Mouse (Mus musculus) spleen, adult 2 months (tissue): Measurements from ENCODE around the gene Slc16a1.

Experiments
- CTCF ChIP-seq: fragments of 200-500 bp; IDR thresholded peaks from 2 replicates; pipeline ENCODE4 v1.5.1; 2011; ENCODE audit warnings: mild to moderate bottlenecking, inconsistent platforms; ENCODE audit not compliant: insufficient read depth, insufficient read length, insufficient replicate concordance; ENCODE audit errors: extremely low read depth
- POLR2A ChIP-seq: fragments of 200-500 bp; IDR thresholded peaks from 2 replicates; pipeline ENCODE4 v1.6.1; 2011; ENCODE audit warnings: low read depth, low read length, inconsistent platforms

DNA sequence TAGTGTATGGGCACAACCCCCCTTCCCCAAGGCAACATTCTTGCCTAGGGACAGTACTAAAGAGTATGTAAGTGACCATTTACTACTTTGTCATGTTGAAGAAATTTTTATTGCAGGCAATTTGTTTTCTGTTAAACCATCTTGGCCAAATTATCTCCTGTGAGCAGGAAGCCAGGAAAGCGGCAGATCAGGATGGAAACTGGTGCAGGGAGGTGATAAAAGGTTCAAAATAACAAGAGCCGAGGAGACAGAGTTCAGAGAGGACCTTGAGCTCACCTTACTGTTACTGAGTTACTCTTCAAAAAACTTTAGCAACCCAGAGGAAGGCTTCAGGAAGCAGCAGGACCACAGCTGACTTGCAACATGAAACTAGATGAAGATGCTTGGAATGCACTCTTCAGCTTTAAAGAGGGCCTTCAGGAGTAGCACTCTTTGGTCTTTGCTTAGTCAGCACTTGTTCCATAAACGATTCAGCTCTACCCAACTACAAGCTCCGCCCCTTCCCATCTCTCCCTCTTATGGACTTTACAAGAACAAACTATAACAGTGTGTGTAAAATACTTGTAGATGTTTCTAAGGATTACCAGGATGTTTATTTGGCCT, 5.8 kb upstream of the Slc16a1 start:
- TF ChIP-seq CTCF: no peak
- no peak for TF ChIP-seq POLR2A
